Mouse (Mus musculus): ENCODE measurements at regions not wholly inside any gene's neighbourhood (a gene's known extent, or its start where the extent isn't known, plus 50 kb on each side); places are given as distances from the start of the nearest gene placed in this dataset.

- TF ChIP-seq EP300 (IDR thresholded peaks at IDR 0.05; ENCODE audit: insufficient read depth, low read depth, low read length) (no peak), POLR2A (IDR thresholded peaks at IDR 0.05; ENCODE audit: insufficient read depth, low read depth, low read length) (no peak), CTCF (IDR thresholded peaks at IDR 0.05) (no peak)
Measured at GRCm38 (mm10) chr19:30348924-30349323, 116.2 kb downstream of the Mbl2 start.
